Mouse (Mus musculus) kidney, postnatal 14 days (tissue): ENCODE data around the gene Vmn2r95.
"Not testable (repeated sequence)": the region's sequence is repeated elsewhere in the genome, so short reads cannot be mapped to it uniquely, and the experiment has no call there.

Source experiments
- DNase-seq: peaks from one replicate; pipeline ENCODE4 v3.0.0; 2022; ENCODE audit warnings: mixed read lengths

Gene Vmn2r95

GRCm38 (mm10) chr17:18423778-18424177, at the start of gene Vmn2r95:
Gene Vmn2r95, plus strand, starts transcription at chr17:18424078.
- no peak for DNase-seq

DNA sequence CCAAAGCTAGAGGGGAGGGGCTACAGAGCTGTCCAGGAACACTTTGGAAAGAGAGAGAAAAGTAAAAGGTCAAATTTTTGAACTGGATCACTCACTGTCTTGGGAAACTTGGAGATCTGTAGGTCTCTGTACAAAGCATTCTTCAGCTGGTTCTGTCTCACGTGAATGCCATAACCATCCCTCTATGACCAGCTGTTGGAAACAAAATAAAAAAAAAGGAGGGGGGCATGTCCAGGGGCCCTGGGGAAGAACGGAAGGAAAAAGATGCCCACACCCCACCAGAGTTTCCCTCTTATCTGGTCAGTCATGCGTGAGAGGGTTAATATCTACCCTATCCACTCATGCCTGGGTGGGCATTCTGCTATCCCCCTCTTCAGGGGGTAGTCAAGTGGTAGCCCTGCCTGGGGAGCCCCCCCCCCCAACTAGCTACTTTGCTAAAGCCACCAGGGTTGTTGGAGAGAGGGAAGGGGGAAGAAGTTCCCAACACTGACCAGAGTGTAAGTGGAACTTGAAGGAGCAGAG, 31.8 kb downstream of the Vmn2r95 start:
- DNase-seq, result no peak

DNA sequence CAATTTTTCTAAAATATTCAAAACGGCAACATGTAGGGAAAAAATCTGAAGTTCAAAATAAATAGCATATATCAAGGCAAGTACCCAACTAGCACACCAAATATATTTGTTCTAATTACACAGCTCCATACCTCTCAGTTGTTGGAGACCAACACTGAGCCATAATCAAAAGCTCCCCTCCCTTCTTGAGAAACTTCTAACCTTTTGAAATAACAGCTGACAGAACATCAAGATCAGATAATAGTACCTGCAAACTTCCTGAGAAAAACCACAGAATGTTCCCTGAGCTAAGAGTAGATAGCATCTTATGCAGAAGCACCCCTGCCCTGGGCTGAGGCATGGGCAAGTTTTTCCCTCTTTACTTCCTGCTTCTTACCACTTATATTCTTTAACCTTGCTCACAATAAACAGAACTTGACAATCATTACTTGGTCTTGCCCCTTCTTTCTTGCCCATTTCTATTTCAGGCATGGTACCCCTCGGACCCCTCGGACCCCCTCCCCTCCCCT, 34.3 kb downstream of the Vmn2r95 start:
- not testable (repeated sequence) for DNase-seq

DNA sequence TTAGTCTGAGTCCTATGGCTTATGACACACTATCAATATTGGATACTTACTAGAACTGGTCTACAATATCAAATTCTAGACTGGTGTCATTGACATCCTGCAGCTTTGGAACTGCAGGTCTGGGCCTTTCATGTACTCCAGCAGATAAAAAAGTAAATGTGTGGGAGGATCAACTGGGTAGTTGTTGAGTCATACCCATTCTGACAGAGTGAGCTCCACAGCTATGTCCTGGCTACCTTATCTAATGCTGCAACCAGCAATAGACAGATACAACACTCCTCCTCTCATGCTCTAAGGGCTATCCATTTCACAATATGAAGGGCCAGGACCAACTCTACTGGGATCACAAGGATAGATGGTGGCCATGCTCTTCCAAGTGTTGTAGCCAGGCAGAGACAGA, 38.8 kb downstream of the Vmn2r95 start:
- no peak for DNase-seq

DNA sequence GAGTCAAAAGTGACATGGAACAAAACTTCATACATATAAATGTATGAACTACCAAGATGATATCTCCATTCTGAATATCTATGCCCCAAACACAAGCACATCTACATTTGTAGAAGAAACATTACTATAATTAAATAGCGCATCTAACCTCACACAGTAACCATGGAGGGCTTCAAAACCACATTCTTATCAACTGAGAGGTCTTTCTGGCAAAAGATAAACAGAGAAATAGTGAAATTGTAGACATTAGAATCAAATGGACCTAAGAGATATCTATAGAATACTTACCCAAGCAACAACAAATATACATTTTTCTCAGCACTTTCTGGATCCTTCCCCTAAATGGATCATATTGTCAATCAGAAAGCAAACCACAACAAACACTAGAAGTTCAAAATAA, 56.0 kb downstream of the Vmn2r95 start:
- no peak for DNase-seq
